Mouse (Mus musculus) neural tube, embryonic 12.5 days (tissue): Measurements from ENCODE around the gene Vdac1. TPM values are rescaled to one million over a fixed set of nuclear protein-coding genes. Genes with fewer than 3 reads are reported as not detected.

Experiments used
- ATAC-seq: fragments of 200-750 bp; cut with Nextera tagmentation; 2 replicates; pipeline ENCODE4 v1.8.0; 2017; ENCODE audit warnings: low read depth, mild to moderate bottlenecking, moderate TSS enrichment, moderate library complexity; ENCODE audit not compliant: low FRiP score
- H3K27ac ChIP-seq: fragments of 300-500 bp; sonication (generic); 2 replicates; pipeline ENCODE4 v1.5.1; 2016
- H3K27me3 ChIP-seq: fragments of 300-500 bp; sonication (generic); replicated peaks from 2 replicates; pipeline ENCODE4 v1.6.1; 2016; ENCODE audit warnings: mild to moderate bottlenecking
- H3K36me3 ChIP-seq: fragments of 300-500 bp; sonication (generic); 2 replicates; pipeline ENCODE4 v1.6.1; 2016; ENCODE audit warnings: mild to moderate bottlenecking
- H3K4me1 ChIP-seq: fragments of 300-500 bp; sonication (generic); 2 replicates; pipeline ENCODE4 v1.6.1; 2016
- H3K4me2 ChIP-seq: fragments of 300-500 bp; sonication (generic); replicated peaks from 2 replicates; pipeline ENCODE4 v1.6.1; 2016; ENCODE audit warnings: mild to moderate bottlenecking
- H3K4me3 ChIP-seq: fragments of 300-500 bp; sonication (generic); 2 replicates; pipeline ENCODE4 v1.5.1; 2016
- H3K9ac ChIP-seq: fragments of 300-500 bp; sonication (generic); 2 replicates; pipeline ENCODE4 v1.6.1; 2016; ENCODE audit warnings: mild to moderate bottlenecking
- H3K9me3 ChIP-seq: fragments of 300-500 bp; sonication (generic); 2 replicates; pipeline ENCODE4 v1.6.1; 2016; ENCODE audit warnings: mild to moderate bottlenecking
- WGBS: fragments of 180-500 bp; shearing (Covaris S2); methylation state at CpG from one replicate; pipeline ENCODE4 v1.1.7; 2016; 5-methylcytosine and 5-hydroxymethylcytosine counted together
- polyA plus RNA-seq: library from polyadenylated mRNA; unstranded; fragments of >200 nt; fragmentation: Nextera tagmentation; extraction: Ambion mirVana; gene quantifications from 2 replicates; pipeline ENCODE4 v1.2.1, GENCODE M21; 2016

Gene Vdac1
- 221 and 251 TPM in 2 replicates for polyA plus RNA-seq

- Histone ChIP-seq H3K9me3 (no peaks in the 10 kb centered on the region), H3K27ac (peak within 1 kb of the TSS; percentile 67), H3K4me2 (peak within 1 kb of the TSS; percentile 92), H3K36me3 (no peaks in the 10 kb centered on the region), H3K4me3 (peak within 1 kb of the TSS; percentile 84), H3K4me1 (peaks cover 41% of the 10 kb centered on the region), H3K27me3 (no peaks in the 10 kb centered on the region), H3K9ac (peak within 1 kb of the TSS; percentile 91)
- ATAC-seq = peak; percentile 94
- under 1% methylated on average over 84 of the region's 84 CpGs for WGBS
Measured at GRCm38 (mm10) chr11:52360471-52361277, at the start of gene Vdac1. Gene Vdac1, plus strand, starts transcription at chr11:52360860.

- WGBS = 21% methylated on average over 26 of the region's 26 CpGs
- H3K9ac ChIP-seq = no peak overlapping the region
- H3K27ac ChIP-seq = no peak overlapping the region
- no peaks in the 10 kb centered on the region for H3K36me3 ChIP-seq
- H3K4me3 ChIP-seq = no peak overlapping the region
- 0 out of 2 replicates have a peak, but pooled peaks cover 3% of the 10 kb centered on the region for H3K4me1 ChIP-seq
- H3K4me2 ChIP-seq = 0 out of 2 replicates have a peak overlapping the region, but pooled peaks have one; percentile 25
- H3K9me3 ChIP-seq = no peaks in the 10 kb centered on the region
- ATAC-seq = no peak
- H3K27me3 ChIP-seq = peaks cover 6% of the 10 kb centered on the region; the same call in 1 of the 2 replicates
Measured at GRCm38 (mm10) chr11:52314102-52314793, 46.4 kb upstream of the Vdac1 start.

GRCm38 (mm10) chr11:52318445-52318844, 42.2 kb upstream of the Vdac1 start:
- H3K9me3 ChIP-seq = no peaks in the 10 kb centered on the region
- ATAC-seq = no peak
- H3K4me2 ChIP-seq = no peak overlapping the region
- H3K9ac ChIP-seq = no peak overlapping the region
- H3K36me3 ChIP-seq = no peaks in the 10 kb centered on the region
- 0 out of 2 replicates have a peak, but pooled peaks cover 3% of the 10 kb centered on the region for H3K4me1 ChIP-seq
- 71% methylated on average over 13 of the region's 13 CpGs for WGBS
- H3K27ac ChIP-seq = no peak overlapping the region
- H3K4me3 ChIP-seq = no peak overlapping the region
- H3K27me3 ChIP-seq = peaks cover 6% of the 10 kb centered on the region; the same call in 1 of the 2 replicates

GRCm38 (mm10) chr11:52319664-52320063, 41.0 kb upstream of the Vdac1 start:
- no peak overlapping the region for H3K27ac ChIP-seq
- H3K4me2 ChIP-seq = no peak overlapping the region
- H3K9me3 ChIP-seq = no peaks in the 10 kb centered on the region
- H3K4me3 ChIP-seq = no peak overlapping the region
- H3K36me3 ChIP-seq = no peaks in the 10 kb centered on the region
- no peaks in the 10 kb centered on the region for H3K27me3 ChIP-seq
- H3K9ac ChIP-seq = no peak overlapping the region
- WGBS = 85% methylated on average over 4 of the region's 4 CpGs
- H3K4me1 ChIP-seq = 0 out of 2 replicates have a peak, but pooled peaks cover under 1% of the 10 kb centered on the region
- no peak for ATAC-seq

GRCm38 (mm10) chr11:52320529-52320928, 40.1 kb upstream of the Vdac1 start:
- Histone ChIP-seq H3K36me3 (no peaks in the 10 kb centered on the region), H3K27me3 (no peaks in the 10 kb centered on the region), H3K4me2 (no peak overlapping the region), H3K4me1 (no peaks in the 10 kb centered on the region), H3K27ac (no peak overlapping the region), H3K9me3 (no peaks in the 10 kb centered on the region), H3K4me3 (no peak overlapping the region), H3K9ac (no peak overlapping the region)
- ATAC-seq = no peak
- 82% methylated on average over 4 of the region's 4 CpGs for WGBS

GRCm38 (mm10) chr11:52321540-52321939, 39.1 kb upstream of the Vdac1 start:
- Histone ChIP-seq H3K4me3 (no peak overlapping the region), H3K4me1 (no peaks in the 10 kb centered on the region), H3K27me3 (no peaks in the 10 kb centered on the region), H3K27ac (no peak overlapping the region), H3K4me2 (no peak overlapping the region), H3K36me3 (no peaks in the 10 kb centered on the region), H3K9ac (no peak overlapping the region), H3K9me3 (no peaks in the 10 kb centered on the region)
- WGBS = 70% methylated on average over 3 of the region's 3 CpGs
- no peak for ATAC-seq

- H3K36me3 ChIP-seq = no peaks in the 10 kb centered on the region
- H3K27ac ChIP-seq = no peak overlapping the region
- no peaks in the 10 kb centered on the region for H3K27me3 ChIP-seq
- H3K9me3 ChIP-seq = no peaks in the 10 kb centered on the region
- WGBS = 60% methylated on average over 23 of the region's 23 CpGs
- no peak for ATAC-seq
- no peak overlapping the region for H3K9ac ChIP-seq
- no peak overlapping the region for H3K4me2 ChIP-seq
- H3K4me3 ChIP-seq = no peak overlapping the region
- H3K4me1 ChIP-seq = no peaks in the 10 kb centered on the region
Measured at GRCm38 (mm10) chr11:52324442-52325367, 36.0 kb upstream of the Vdac1 start.

- no peak overlapping the region for H3K9ac ChIP-seq
- no peaks in the 10 kb centered on the region for H3K4me1 ChIP-seq
- WGBS = 62% methylated on average over 3 of the region's 3 CpGs
- no peak overlapping the region for H3K4me3 ChIP-seq
- H3K9me3 ChIP-seq = no peaks in the 10 kb centered on the region
- H3K27me3 ChIP-seq = no peaks in the 10 kb centered on the region
- H3K36me3 ChIP-seq = no peaks in the 10 kb centered on the region
- no peak overlapping the region for H3K27ac ChIP-seq
- ATAC-seq = no peak
- H3K4me2 ChIP-seq = no peak overlapping the region
Measured at GRCm38 (mm10) chr11:52327313-52327712, 33.3 kb upstream of the Vdac1 start.

- ATAC-seq = no peak
- WGBS = 60% methylated on average over 16 of the region's 16 CpGs
Measured at GRCm38 (mm10) chr11:52332421-52333118, 28.1 kb upstream of the Vdac1 start.

GRCm38 (mm10) chr11:52333616-52334015, 27.0 kb upstream of the Vdac1 start:
- Histone ChIP-seq H3K4me3 (no peak overlapping the region), H3K9ac (no peak overlapping the region), H3K27me3 (no peaks in the 10 kb centered on the region), H3K4me1 (no peaks in the 10 kb centered on the region), H3K27ac (no peak overlapping the region), H3K9me3 (no peaks in the 10 kb centered on the region), H3K4me2 (no peak overlapping the region), H3K36me3 (no peaks in the 10 kb centered on the region)
- ATAC-seq = no peak
- WGBS = 90% methylated on average over 13 of the region's 13 CpGs

More at GRCm38 (mm10) chr11:52332421-52333118, 28.1 kb upstream of the Vdac1 start:
- no peaks in the 10 kb centered on the region for H3K36me3 ChIP-seq
- H3K9me3 ChIP-seq = no peaks in the 10 kb centered on the region
- no peak overlapping the region for H3K9ac ChIP-seq
- H3K27me3 ChIP-seq = no peaks in the 10 kb centered on the region
- H3K4me3 ChIP-seq = no peak overlapping the region
- H3K4me1 ChIP-seq = no peaks in the 10 kb centered on the region
- no peak overlapping the region for H3K4me2 ChIP-seq
- H3K27ac ChIP-seq = no peak overlapping the region

- Histone ChIP-seq H3K27ac (no peak overlapping the region), H3K4me3 (no peak overlapping the region), H3K36me3 (no peaks in the 10 kb centered on the region), H3K4me1 (no peaks in the 10 kb centered on the region), H3K9me3 (no peaks in the 10 kb centered on the region), H3K4me2 (no peak overlapping the region), H3K27me3 (no peaks in the 10 kb centered on the region), H3K9ac (no peak overlapping the region)
- no peak for ATAC-seq
- WGBS = 87% methylated on average over 4 of the region's 4 CpGs
Measured at GRCm38 (mm10) chr11:52335263-52335662, 25.4 kb upstream of the Vdac1 start.
